Mouse (Mus musculus) embryonic fibroblast, embryonic 13.5 days (primary cell): ENCODE data around the gene Dnase1l3.

Source experiments
- CTCF ChIP-seq: IDR thresholded peaks from 2 replicates; pipeline ENCODE4 v1.5.1; 2011; ENCODE audit warnings: mild to moderate bottlenecking, control low read depth, low read length, moderate library complexity, borderline replicate concordance; ENCODE audit not compliant: insufficient read depth
- POLR2A ChIP-seq: IDR thresholded peaks from 2 replicates; pipeline ENCODE4 v1.6.1; 2011; ENCODE audit warnings: low read depth, mild to moderate bottlenecking, control low read depth, low read length, moderate library complexity

DNA sequence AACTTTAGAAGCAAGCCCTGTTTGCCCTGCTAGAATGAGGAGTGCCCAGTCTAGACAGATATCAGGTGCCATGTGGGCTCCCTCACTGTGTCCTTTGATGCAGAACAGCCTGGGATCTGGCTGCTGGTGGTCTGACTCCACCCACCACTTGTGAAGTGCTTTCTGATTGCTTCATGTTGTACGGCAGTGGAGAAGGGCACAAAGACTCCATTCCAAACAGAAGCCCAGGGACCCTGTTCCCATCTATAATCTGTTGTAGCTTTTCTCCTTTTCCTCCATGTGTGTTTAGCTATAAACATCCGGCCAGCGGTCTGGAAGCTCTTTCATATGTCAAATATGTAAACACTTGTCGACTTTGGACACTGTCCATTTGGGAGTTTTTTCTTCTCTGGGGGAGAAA lies 74.5 kb downstream of the Dnase1l3 start:
- TF ChIP-seq POLR2A = no peak
- no peak for TF ChIP-seq CTCF
